Mouse (Mus musculus) gastrocnemius, adult 2 months (tissue): ENCODE measurements at regions not wholly inside any gene's neighbourhood (a gene's known extent, or its start where the extent isn't known, plus 50 kb on each side); places are given as distances from the start of the nearest gene placed in this dataset.

Experiments used
- DNase-seq: peaks from one replicate; pipeline ENCODE4 v3.0.0; 2022
- H3K27ac ChIP-seq: fragments of 200-600 bp; 2 replicates; pipeline ENCODE4 v1.8.1; 2022; ENCODE audit warnings: mild to moderate bottlenecking
- H3K4me3 ChIP-seq: fragments of 200-600 bp; 2 replicates; pipeline ENCODE4 v1.8.1; 2022; ENCODE audit warnings: mild to moderate bottlenecking, moderate library complexity
- CTCF ChIP-seq: fragments of 200-600 bp; IDR thresholded peaks from 2 replicates; pipeline ENCODE4 v1.8.1; 2022; ENCODE audit warnings: antibody characterized with exemption, mild to moderate bottlenecking, moderate library complexity
- intact Hi-C: fragments of 180-260 bp; cut with DNase I; formaldehyde crosslinking; loops from one replicate; pipeline ENCODE4 v1.15.1; 2025

GRCm38 (mm10) chr15:61100807-61101206 is 178.0 kb upstream of the A1bg start:
- no peak for TF ChIP-seq CTCF
- no peak overlapping the region for H3K4me3 ChIP-seq
- intact Hi-C loops: no loop called here
- H3K27ac ChIP-seq: no peak overlapping the region
- no peak for DNase-seq

- TF ChIP-seq CTCF: no peak
- no peak for DNase-seq
- H3K27ac ChIP-seq: no peak overlapping the region
- no peak overlapping the region for H3K4me3 ChIP-seq
- intact Hi-C loops: loop anchor here (10.0 kb wide), 1 partner anchor 334 kb away; no protein-coding TSS in a partner anchor
Measured at GRCm38 (mm10) chr15:61098968-61099367, 176.2 kb upstream of the A1bg start.

- TF ChIP-seq CTCF: no peak
- Histone ChIP-seq H3K4me3 (no peak overlapping the region), H3K27ac (no peak overlapping the region)
- no peak for DNase-seq
- intact Hi-C loops: loop anchor here (10.0 kb wide), 1 partner anchor 334 kb away; no protein-coding TSS in a partner anchor
Measured at GRCm38 (mm10) chr15:61098519-61098918, 175.7 kb upstream of the A1bg start.

- intact Hi-C loops: loop anchor here (10.0 kb wide), 1 partner anchor 331 kb away; no protein-coding TSS in a partner anchor
- no peak for DNase-seq
- H3K4me3 ChIP-seq: no peak overlapping the region
- peak; percentile 66 for TF ChIP-seq CTCF
- H3K27ac ChIP-seq: no peak overlapping the region
Measured at GRCm38 (mm10) chr15:61096021-61096781, 173.4 kb upstream of the A1bg start.

GRCm38 (mm10) chr15:61055017-61055609 is 132.3 kb upstream of the A1bg start:
- no peak for DNase-seq
- no peak overlapping the region for H3K4me3 ChIP-seq
- TF ChIP-seq CTCF: no peak
- H3K27ac ChIP-seq: no peak overlapping the region
- intact Hi-C loops: no loop called here

- TF ChIP-seq CTCF: no peak
- Histone ChIP-seq H3K4me3 (no peak overlapping the region), H3K27ac (no peak overlapping the region)
- DNase-seq: no peak
- intact Hi-C loops: no loop called here
Measured at GRCm38 (mm10) chr15:61051363-61051762, 128.6 kb upstream of the A1bg start.

- DNase-seq: no peak
- TF ChIP-seq CTCF: no peak
- intact Hi-C loops: loop anchor here (5.0 kb wide), 1 partner anchor 187 kb away; no protein-coding TSS in a partner anchor
- no peak overlapping the region for H3K4me3 ChIP-seq
- H3K27ac ChIP-seq: no peak overlapping the region
Measured at GRCm38 (mm10) chr15:61009509-61009908, 86.7 kb upstream of the A1bg start.

- DNase-seq: no peak
- Histone ChIP-seq H3K27ac (peak overlapping the region; percentile 35), H3K4me3 (no peak overlapping the region)
- intact Hi-C loops: loop anchor here (5.0 kb wide), 1 partner anchor 185 kb away; no protein-coding TSS in a partner anchor
- TF ChIP-seq CTCF: no peak
Measured at GRCm38 (mm10) chr15:61007461-61008059, 84.7 kb upstream of the A1bg start.

GRCm38 (mm10) chr15:61006608-61007007 is 83.8 kb upstream of the A1bg start:
- TF ChIP-seq CTCF: no peak
- H3K4me3 ChIP-seq: no peak overlapping the region
- DNase-seq: peak; percentile 25
- peak overlapping the region; percentile 76 for H3K27ac ChIP-seq
- intact Hi-C loops: loop anchor here (5.0 kb wide), 1 partner anchor 184 kb away; no protein-coding TSS in a partner anchor

GRCm38 (mm10) chr15:60993971-60994690 is 71.3 kb upstream of the A1bg start:
- no peak for TF ChIP-seq CTCF
- no peak for DNase-seq
- Histone ChIP-seq H3K4me3 (no peak overlapping the region), H3K27ac (no peak overlapping the region)
- intact Hi-C loops: no loop called here

- Histone ChIP-seq H3K27ac (no peak overlapping the region), H3K4me3 (no peak overlapping the region)
- DNase-seq: no peak
- intact Hi-C loops: no loop called here
- TF ChIP-seq CTCF: no peak
Measured at GRCm38 (mm10) chr15:60993394-60993793, 70.6 kb upstream of the A1bg start.

GRCm38 (mm10) chr15:60982576-60982975 is 59.8 kb upstream of the A1bg start:
- no peak for TF ChIP-seq CTCF
- intact Hi-C loops: no loop called here
- DNase-seq: no peak
- H3K27ac ChIP-seq: no peak overlapping the region
- H3K4me3 ChIP-seq: no peak overlapping the region
